Mouse (Mus musculus) liver, postnatal 0 days (tissue): ENCODE data around the gene Olfr703.

Experiments
- CTCF ChIP-seq: sonication (generic); IDR thresholded peaks from 2 replicates; pipeline ENCODE4 v1.5.1; 2016; ENCODE audit warnings: antibody characterized with exemption, low read depth
- EP300 ChIP-seq: IDR thresholded peaks from 2 replicates; pipeline ENCODE4 v1.6.1; 2016; ENCODE audit warnings: antibody characterized with exemption, low read depth, mild to moderate bottlenecking

GRCm38 (mm10) chr7:106876791-106877190 is 33.6 kb downstream of the Olfr703 start, which contains the start of gene Olfr705:
- no peak for TF ChIP-seq CTCF
- TF ChIP-seq EP300, result no peak
